Mouse (Mus musculus): Measurements from ENCODE around the gene Atp2a2.

The Atp2a2 gene

GRCm38 (mm10) chr5:122512011-122512410 lies 10.0 kb upstream of the Atp2a2 start:
- no peak for DNase-seq (ENCODE audit: low read depth, low spot score)
- Histone ChIP-seq H3K27me3 (ENCODE audit: control insufficient read depth, insufficient read depth, low read length, poor library complexity, severe bottlenecking) (no peaks in the 10 kb centered on the region), H3K36me3 (ENCODE audit: control insufficient read depth, insufficient read depth, low read length, poor library complexity, severe bottlenecking) (no peaks in the 10 kb centered on the region)

DNA sequence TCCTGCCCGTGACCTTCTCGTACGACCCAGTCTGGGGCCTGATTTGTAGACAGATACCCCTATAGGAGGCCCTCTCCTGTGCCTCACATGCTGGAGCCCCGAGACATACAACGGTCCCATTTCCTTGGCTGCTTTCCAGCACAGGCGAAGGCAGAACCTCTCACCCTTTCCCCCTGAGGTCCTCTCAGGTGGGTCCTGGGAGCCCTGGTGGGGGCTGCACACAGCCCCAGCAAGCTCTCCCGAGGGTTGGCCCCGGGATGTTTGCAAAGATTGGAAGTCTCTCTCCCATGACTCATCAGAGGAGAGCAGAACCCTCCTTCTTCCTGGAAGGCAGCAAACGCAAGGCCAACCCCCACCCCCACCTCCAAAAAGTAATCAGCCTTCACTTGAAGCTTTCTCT lies 9.4 kb upstream of the Atp2a2 start:
- H3K36me3 ChIP-seq (ENCODE audit: control insufficient read depth, insufficient read depth, low read length, poor library complexity, severe bottlenecking): no peaks in the 10 kb centered on the region
- H3K27me3 ChIP-seq (ENCODE audit: control insufficient read depth, insufficient read depth, low read length, poor library complexity, severe bottlenecking): no peaks in the 10 kb centered on the region
- no peak for DNase-seq (ENCODE audit: low read depth, low spot score)

DNA sequence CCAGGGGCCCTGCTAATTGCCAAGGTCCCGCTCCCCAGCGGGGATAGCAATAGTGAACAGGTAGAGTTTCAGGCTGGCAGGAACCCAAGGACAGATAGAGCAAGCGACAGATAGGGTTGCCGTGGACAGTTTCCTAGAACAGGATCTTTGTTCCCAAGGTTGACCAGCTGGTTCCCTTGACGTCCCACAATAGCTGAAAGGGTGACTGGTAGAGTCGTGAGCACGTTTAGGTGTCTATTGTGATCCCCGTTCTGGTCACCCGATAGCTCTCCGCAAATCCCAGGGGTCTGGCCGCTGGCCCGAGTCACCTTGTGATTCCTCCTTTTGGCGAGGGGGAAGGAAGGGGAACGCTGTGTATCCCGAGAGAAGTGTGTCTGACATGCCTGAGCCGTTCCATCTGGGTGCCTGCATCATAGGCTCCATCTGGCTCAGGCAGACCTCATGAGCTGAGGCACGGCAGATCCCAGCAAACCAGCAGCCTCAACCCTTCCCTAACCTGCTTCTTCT lies 8.7 kb upstream of the Atp2a2 start:
- no peaks in the 10 kb centered on the region for H3K36me3 ChIP-seq (ENCODE audit: control insufficient read depth, insufficient read depth, low read length, poor library complexity, severe bottlenecking)
- DNase-seq (ENCODE audit: low read depth, low spot score): no peak
- no peaks in the 10 kb centered on the region for H3K27me3 ChIP-seq (ENCODE audit: control insufficient read depth, insufficient read depth, low read length, poor library complexity, severe bottlenecking)

DNA sequence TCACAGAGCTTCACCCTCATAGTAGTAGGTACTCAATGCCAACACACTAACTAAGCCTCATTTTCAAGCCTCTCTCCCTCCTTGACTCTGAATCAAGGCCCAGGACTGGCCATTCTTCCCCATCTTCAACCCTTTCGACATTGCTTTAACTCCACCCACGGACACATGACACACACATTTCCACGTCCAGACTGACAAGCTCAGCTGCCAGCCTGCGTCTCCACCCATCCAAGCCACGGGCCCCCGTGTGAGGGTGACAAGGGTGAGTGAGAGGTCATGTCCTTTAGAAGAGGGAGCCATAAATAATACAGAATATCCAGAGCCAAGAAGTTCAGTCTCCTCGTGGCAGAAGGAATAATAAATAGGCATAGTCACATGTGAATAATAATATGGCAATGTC lies 7.6 kb upstream of the Atp2a2 start:
- no peaks in the 10 kb centered on the region for H3K27me3 ChIP-seq (ENCODE audit: control insufficient read depth, insufficient read depth, low read length, poor library complexity, severe bottlenecking)
- H3K36me3 ChIP-seq (ENCODE audit: control insufficient read depth, insufficient read depth, low read length, poor library complexity, severe bottlenecking): no peaks in the 10 kb centered on the region
- DNase-seq (ENCODE audit: low read depth, low spot score): no peak

- no peaks in the 10 kb centered on the region for H3K27me3 ChIP-seq (ENCODE audit: control insufficient read depth, insufficient read depth, low read length, poor library complexity, severe bottlenecking)
- H3K36me3 ChIP-seq (ENCODE audit: control insufficient read depth, insufficient read depth, low read length, poor library complexity, severe bottlenecking): no peaks in the 10 kb centered on the region
- no peak for DNase-seq (ENCODE audit: low read depth, low spot score)
These were observed 6.9 kb upstream of the Atp2a2 start for GRCm38 (mm10) chr5:122508861-122509306.

DNA sequence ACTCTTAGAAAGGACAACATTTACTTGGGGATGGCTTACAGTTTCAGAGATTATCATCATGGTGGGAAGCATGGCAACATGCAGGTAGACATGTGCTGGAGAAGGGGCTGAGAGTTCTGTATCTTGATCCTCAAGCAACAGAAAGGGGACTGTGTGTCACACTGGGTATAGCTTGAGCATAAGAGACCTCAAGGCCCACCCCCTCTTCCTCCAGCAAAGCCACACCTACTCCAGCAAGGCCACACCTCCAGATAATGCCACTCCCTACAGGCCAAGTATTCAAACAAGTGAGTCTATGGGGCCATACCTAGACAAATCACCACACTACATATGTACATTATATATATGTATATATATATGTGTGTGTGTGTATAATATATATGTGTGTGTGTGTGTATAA lies 5.4 kb upstream of the Atp2a2 start:
- DNase-seq (ENCODE audit: low read depth, low spot score): no peak
- no peaks in the 10 kb centered on the region for H3K27me3 ChIP-seq (ENCODE audit: control insufficient read depth, insufficient read depth, low read length, poor library complexity, severe bottlenecking)
- H3K36me3 ChIP-seq (ENCODE audit: control insufficient read depth, insufficient read depth, low read length, poor library complexity, severe bottlenecking): no peaks in the 10 kb centered on the region

DNA sequence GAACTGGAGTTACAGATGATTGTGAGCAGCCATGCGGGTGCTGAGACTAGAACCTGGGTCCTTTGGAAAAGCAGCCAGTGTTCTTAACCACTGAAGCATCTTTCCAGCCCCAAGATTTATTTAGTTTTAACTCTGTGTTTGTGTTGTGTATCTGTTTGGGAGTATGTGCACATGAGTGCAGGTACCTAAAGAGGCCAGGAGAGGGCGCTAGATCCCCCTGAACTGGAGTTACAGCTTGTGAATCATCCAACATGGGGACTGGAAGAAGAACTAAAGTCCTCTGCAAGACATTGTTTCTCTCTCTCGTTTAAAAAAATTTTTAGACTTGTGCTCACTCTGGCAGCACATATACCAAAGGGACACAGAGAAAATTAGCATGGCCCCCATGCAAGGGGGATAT lies 4.4 kb upstream of the Atp2a2 start:
- Histone ChIP-seq H3K27me3 (ENCODE audit: control insufficient read depth, insufficient read depth, low read length, poor library complexity, severe bottlenecking) (no peaks in the 10 kb centered on the region), H3K36me3 (ENCODE audit: control insufficient read depth, insufficient read depth, low read length, poor library complexity, severe bottlenecking) (no peaks in the 10 kb centered on the region)
- peak; percentile 33 for DNase-seq (ENCODE audit: low read depth, low spot score)

- no peaks in the 10 kb centered on the region for H3K27me3 ChIP-seq (ENCODE audit: control insufficient read depth, insufficient read depth, low read length, poor library complexity, severe bottlenecking)
- no peak for DNase-seq (ENCODE audit: low read depth, low spot score)
- H3K36me3 ChIP-seq (ENCODE audit: control insufficient read depth, insufficient read depth, low read length, poor library complexity, severe bottlenecking): no peaks in the 10 kb centered on the region
These were observed 3.5 kb upstream of the Atp2a2 start for GRCm38 (mm10) chr5:122505554-122505953.

DNA sequence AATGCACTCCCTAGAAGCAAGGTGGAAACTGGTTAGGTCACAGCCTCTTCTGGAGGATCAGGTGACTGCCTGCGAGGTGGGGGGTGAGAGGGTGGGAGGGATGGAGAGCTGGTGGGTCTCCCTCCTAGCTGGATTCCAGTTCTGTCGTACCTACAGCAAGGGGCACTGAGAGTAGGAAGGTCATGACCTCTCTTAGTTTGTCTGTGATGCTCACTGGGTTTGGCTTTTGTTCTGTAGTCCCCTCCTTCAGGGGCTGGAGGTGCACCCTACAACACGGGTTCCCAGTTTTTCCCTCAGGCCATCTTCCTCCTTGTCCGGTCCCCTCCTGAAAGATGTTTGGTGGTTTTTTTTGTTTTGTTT lies 1.7 kb upstream of the Atp2a2 start:
- Histone ChIP-seq H3K36me3 (ENCODE audit: control insufficient read depth, insufficient read depth, low read length, poor library complexity, severe bottlenecking) (no peaks in the 10 kb centered on the region), H3K27me3 (ENCODE audit: control insufficient read depth, insufficient read depth, low read length, poor library complexity, severe bottlenecking) (no peaks in the 10 kb centered on the region)
- no peak for DNase-seq (ENCODE audit: low read depth, low spot score)

DNA sequence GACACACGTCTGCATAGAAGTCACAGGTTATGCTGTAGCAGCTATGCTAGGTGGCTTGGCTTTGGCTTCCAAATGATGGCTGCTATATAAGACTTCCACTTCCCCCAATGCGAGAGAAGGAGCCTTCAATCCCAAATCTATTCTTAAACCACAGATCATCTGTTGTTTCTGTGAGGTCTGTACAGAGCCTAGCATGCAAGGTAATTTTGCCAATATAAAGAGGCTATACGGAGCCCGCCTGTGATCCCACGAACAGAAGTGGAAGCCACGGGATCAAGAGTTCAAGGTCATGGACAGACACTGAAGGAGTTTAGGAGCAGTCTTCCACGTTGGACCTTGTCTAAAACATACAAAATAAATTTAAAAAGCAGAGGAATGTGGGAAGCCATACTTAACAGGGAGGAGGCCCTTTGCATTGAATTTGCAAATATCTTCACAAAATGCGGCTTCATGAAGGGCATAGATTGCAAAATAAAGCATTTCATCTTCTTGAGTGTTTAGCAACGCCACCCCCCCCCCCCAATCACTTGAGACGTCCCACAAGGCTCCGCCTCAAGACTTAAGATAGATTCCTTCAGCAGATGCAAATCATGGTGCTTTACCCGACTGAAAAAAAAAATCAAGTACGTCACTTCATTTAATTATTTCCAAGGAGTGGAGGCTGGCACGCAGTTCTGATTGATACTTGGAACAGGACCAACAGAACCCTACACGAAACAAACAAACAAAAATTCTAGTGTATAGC lies 1.2 kb upstream of the Atp2a2 start:
- Histone ChIP-seq H3K27me3 (ENCODE audit: control insufficient read depth, insufficient read depth, low read length, poor library complexity, severe bottlenecking) (no peaks in the 10 kb centered on the region), H3K36me3 (ENCODE audit: control insufficient read depth, insufficient read depth, low read length, poor library complexity, severe bottlenecking) (no peaks in the 10 kb centered on the region; the same call in 1 of the 2 replicates)
- DNase-seq (ENCODE audit: low read depth, low spot score): peak; percentile 51

- peak; percentile 54 for DNase-seq (ENCODE audit: low read depth, low spot score)
These were observed 636 bp downstream of the Atp2a2 start for GRCm38 (mm10) chr5:122501101-122502076.

GRCm38 (mm10) chr5:122500563-122500962 lies 1.5 kb downstream of the Atp2a2 start:
- H3K36me3 ChIP-seq (ENCODE audit: control insufficient read depth, insufficient read depth, low read length, poor library complexity, severe bottlenecking): peaks cover 5% of the 10 kb centered on the region
- no peaks in the 10 kb centered on the region for H3K27me3 ChIP-seq (ENCODE audit: control insufficient read depth, insufficient read depth, low read length, poor library complexity, severe bottlenecking)
- DNase-seq (ENCODE audit: low read depth, low spot score): no peak

More at GRCm38 (mm10) chr5:122501101-122502076, 636 bp downstream of the Atp2a2 start:
- H3K36me3 ChIP-seq (ENCODE audit: control insufficient read depth, insufficient read depth, low read length, poor library complexity, severe bottlenecking): peaks cover 2% of the 10 kb centered on the region
- no peaks in the 10 kb centered on the region for H3K27me3 ChIP-seq (ENCODE audit: control insufficient read depth, insufficient read depth, low read length, poor library complexity, severe bottlenecking)

- H3K36me3 ChIP-seq (ENCODE audit: control insufficient read depth, insufficient read depth, low read length, poor library complexity, severe bottlenecking): peaks cover 5% of the 10 kb centered on the region
- no peaks in the 10 kb centered on the region for H3K27me3 ChIP-seq (ENCODE audit: control insufficient read depth, insufficient read depth, low read length, poor library complexity, severe bottlenecking)
- DNase-seq (ENCODE audit: low read depth, low spot score): no peak
These were observed 1.9 kb downstream of the Atp2a2 start for GRCm38 (mm10) chr5:122500141-122500540.

- no peak for DNase-seq (ENCODE audit: low read depth, low spot score)
- Histone ChIP-seq H3K27me3 (ENCODE audit: control insufficient read depth, insufficient read depth, low read length, poor library complexity, severe bottlenecking) (no peaks in the 10 kb centered on the region), H3K36me3 (ENCODE audit: control insufficient read depth, insufficient read depth, low read length, poor library complexity, severe bottlenecking) (peaks cover 5% of the 10 kb centered on the region)
These were observed 4.0 kb downstream of the Atp2a2 start for GRCm38 (mm10) chr5:122498046-122498445.

DNA sequence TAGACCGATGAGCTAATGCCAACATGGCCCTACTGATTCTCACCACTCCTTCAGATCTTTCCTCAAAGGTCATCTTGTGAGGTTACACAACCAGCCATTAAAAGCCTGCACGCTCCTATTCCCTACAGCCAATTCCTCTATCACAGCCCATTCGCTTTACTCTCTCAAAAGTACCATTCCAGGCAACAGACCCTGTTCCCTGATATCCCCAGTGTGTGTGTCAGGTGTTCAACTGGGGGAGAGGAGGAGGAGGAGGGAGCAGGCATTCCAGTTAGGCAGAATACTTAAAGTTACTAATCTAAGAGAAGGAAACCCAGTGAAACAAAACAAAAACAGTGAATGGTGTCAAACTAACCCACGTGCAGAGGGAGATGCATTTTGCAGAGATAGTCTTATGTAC lies 5.0 kb downstream of the Atp2a2 start:
- H3K36me3 ChIP-seq (ENCODE audit: control insufficient read depth, insufficient read depth, low read length, poor library complexity, severe bottlenecking): peaks cover 5% of the 10 kb centered on the region
- no peaks in the 10 kb centered on the region for H3K27me3 ChIP-seq (ENCODE audit: control insufficient read depth, insufficient read depth, low read length, poor library complexity, severe bottlenecking)
- DNase-seq (ENCODE audit: low read depth, low spot score): no peak

Data from splenic B cell, adult 2 months (primary cell).